Mouse (Mus musculus): Measurements from ENCODE around the gene 1700010B08Rik. TPM values are rescaled to one million over a fixed set of nuclear protein-coding genes. Genes with fewer than 3 reads are reported as not detected.

The 1700010B08Rik gene
- polyA plus RNA-seq, 1 experiment = 430 TPM

DNA sequence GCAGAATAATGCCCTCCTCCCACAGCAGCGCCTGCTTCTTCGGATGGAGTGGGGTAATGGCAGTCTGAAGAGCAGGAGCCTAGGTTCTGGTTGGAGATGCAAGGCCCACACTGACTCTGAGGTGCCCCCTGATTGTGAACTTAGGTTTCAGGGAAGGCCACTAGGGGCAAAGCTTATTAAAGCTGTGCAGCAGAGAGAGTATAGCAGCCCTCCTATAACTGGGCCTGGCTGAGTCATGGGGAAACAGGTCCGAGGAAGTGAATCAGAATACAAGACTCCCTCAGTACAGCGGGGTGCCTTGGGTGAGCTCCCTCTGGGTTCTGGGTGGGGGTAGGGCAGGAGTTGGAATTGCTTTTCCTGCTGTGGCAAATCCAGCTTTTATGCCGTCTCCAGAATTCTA lies 51.4 kb downstream of the 1700010B08Rik start:
- Histone ChIP-seq H3K36me3 (ENCODE audit: control insufficient read depth, insufficient read depth, low read length) (no peaks in the 10 kb centered on the region), H3K4me3 (ENCODE audit: control insufficient read depth, low read depth, low read length) (no peak overlapping the region), H3K4me1 (ENCODE audit: control insufficient read depth, insufficient read depth, low read length) (no peaks in the 10 kb centered on the region), H3K27ac (ENCODE audit: control insufficient read depth, insufficient read depth, low read depth, low read length) (no peak overlapping the region), H3K27me3 (ENCODE audit: control insufficient read depth, insufficient read depth, low read length) (no peaks in the 10 kb centered on the region)
- TF ChIP-seq POLR2A (IDR thresholded peaks at IDR 0.05; ENCODE audit: control insufficient read depth, low read depth, low read length) = no peak
- TF ChIP-seq CTCF (IDR thresholded peaks at IDR 0.05; ENCODE audit: control insufficient read depth, insufficient read depth, insufficient replicate concordance, low read depth, low read length) = no peak

Other genes with a start within 250 kb of the 1700010B08Rik start
- 263 and 305 TPM in 2 replicates for gene 1700021F07Rik, start 196.8 kb upstream of the 1700010B08Rik start, polyA plus RNA-seq (2012; rRNA removed)
- 462 and 467 TPM in 2 replicates for gene Ankrd60, start 141.1 kb upstream of the 1700010B08Rik start, polyA plus RNA-seq (2012; rRNA removed)
- gene Rab22a, start 59.7 kb upstream of the 1700010B08Rik start, polyA plus RNA-seq (2012; rRNA removed) = 21.6 and 32.1 TPM in 2 replicates
- 8.1 and 9.1 TPM in 2 replicates for gene Vapb, start 18.1 kb downstream of the 1700010B08Rik start, polyA plus RNA-seq (2012; rRNA removed)

Measured in testis, adult 2 months (tissue).